Mouse (Mus musculus) C2C12 (cell line): ENCODE measurements at regions not wholly inside any gene's neighbourhood (a gene's known extent, or its start where the extent isn't known, plus 50 kb on each side); places are given as distances from the start of the nearest gene placed in this dataset.

Source experiments
- H3K27me3 ChIP-seq: one replicate; pipeline ENCODE4 v1.6.1; 2011; ENCODE audit not compliant: control insufficient read depth, insufficient read depth, insufficient read length
- H3K36me3 ChIP-seq: one replicate; pipeline ENCODE4 v1.6.1; 2011; ENCODE audit not compliant: control insufficient read depth, insufficient read depth
- H3K4me3 ChIP-seq: one replicate; pipeline ENCODE4 v1.5.1; 2011; ENCODE audit warnings: mild to moderate bottlenecking, control low read depth; ENCODE audit not compliant: poor library complexity, insufficient read depth, severe bottlenecking
- H3K79me2 ChIP-seq: one replicate; pipeline ENCODE4 v1.6.1; 2011; ENCODE audit not compliant: control insufficient read depth, insufficient read depth
- H3K79me3 ChIP-seq: one replicate; pipeline ENCODE4 v1.6.1; 2011; ENCODE audit warnings: low read depth, control low read depth
- H3ac ChIP-seq: one replicate; pipeline ENCODE3; 2011; ENCODE audit warnings: low read depth; ENCODE audit not compliant: control insufficient read depth, insufficient read length
- CEBPB ChIP-seq: IDR thresholded peaks from one replicate; pipeline ENCODE4 v1.6.1; 2011; ENCODE audit warnings: low read depth, mild to moderate bottlenecking, control low read depth, moderate library complexity
- CTCF ChIP-seq: IDR thresholded peaks from one replicate; pipeline ENCODE4 v1.5.1; 2011; ENCODE audit not compliant: control insufficient read depth, insufficient read depth, insufficient read length
- FOSL1 ChIP-seq: IDR thresholded peaks from one replicate; pipeline ENCODE4 v1.8.0; 2011; ENCODE audit warnings: mild to moderate bottlenecking, low read length; ENCODE audit not compliant: poor library complexity, insufficient read depth, severe bottlenecking
- MAX ChIP-seq: IDR thresholded peaks from one replicate; pipeline ENCODE4 v1.6.1; 2011; ENCODE audit warnings: mild to moderate bottlenecking, control low read depth
- MYOD1 ChIP-seq: IDR thresholded peaks from one replicate; pipeline ENCODE4 v1.6.1; 2011; ENCODE audit warnings: low read depth; ENCODE audit not compliant: control insufficient read depth, insufficient read length
- MYOG ChIP-seq: IDR thresholded peaks from one replicate; pipeline ENCODE4 v1.6.1; 2011; ENCODE audit not compliant: control insufficient read depth, insufficient read length; ENCODE audit errors: extremely low read depth
- USF1 ChIP-seq: IDR thresholded peaks from one replicate; pipeline ENCODE4 v1.6.1; 2011; ENCODE audit warnings: low read depth, mild to moderate bottlenecking, control low read depth, moderate library complexity

GRCm38 (mm10) chr8:109155489-109155888 is 338.3 kb upstream of the Pmfbp1 start:
- Histone ChIP-seq H3K36me3 (no peaks in the 10 kb centered on the region), H3K79me3 (no peaks in the 10 kb centered on the region), H3ac (no peak overlapping the region), H3K79me2 (no peaks in the 10 kb centered on the region), H3K4me3 (no peak overlapping the region), H3K27me3 (no peaks in the 10 kb centered on the region)
- TF ChIP-seq MAX (peak; percentile 31), MYOG (no peak), FOSL1 (peak; percentile 48), CEBPB (peak; percentile 64), MYOD1 (peak; percentile 8), CTCF (no peak), USF1 (no peak)

GRCm38 (mm10) chr8:109156016-109156415 is 337.8 kb upstream of the Pmfbp1 start:
- Histone ChIP-seq H3ac (no peak overlapping the region), H3K79me3 (no peaks in the 10 kb centered on the region), H3K4me3 (no peak overlapping the region), H3K27me3 (no peaks in the 10 kb centered on the region), H3K79me2 (no peaks in the 10 kb centered on the region), H3K36me3 (no peaks in the 10 kb centered on the region)
- TF ChIP-seq USF1: no peak
- TF ChIP-seq CTCF: no peak
- no peak for TF ChIP-seq MYOD1
- TF ChIP-seq MAX: no peak
- no peak for TF ChIP-seq CEBPB
- TF ChIP-seq FOSL1: no peak
- no peak for TF ChIP-seq MYOG

GRCm38 (mm10) chr8:109172701-109173100 is 321.1 kb upstream of the Pmfbp1 start:
- Histone ChIP-seq H3K4me3 (no peak overlapping the region), H3ac (no peak overlapping the region), H3K79me3 (no peaks in the 10 kb centered on the region), H3K36me3 (no peaks in the 10 kb centered on the region), H3K27me3 (no peaks in the 10 kb centered on the region), H3K79me2 (no peaks in the 10 kb centered on the region)
- TF ChIP-seq CTCF (no peak), MYOD1 (no peak), MAX (no peak), FOSL1 (no peak), CEBPB (no peak), USF1 (no peak), MYOG (no peak)

GRCm38 (mm10) chr8:109185558-109186198 is 308.1 kb upstream of the Pmfbp1 start:
- Histone ChIP-seq H3K79me2 (no peaks in the 10 kb centered on the region), H3K79me3 (no peaks in the 10 kb centered on the region), H3K27me3 (no peaks in the 10 kb centered on the region), H3K36me3 (no peaks in the 10 kb centered on the region), H3K4me3 (no peak overlapping the region), H3ac (no peak overlapping the region)
- TF ChIP-seq MAX (no peak), CTCF (peak; percentile 77)

GRCm38 (mm10) chr8:109187617-109188016 is 306.2 kb upstream of the Pmfbp1 start:
- H3K79me3 ChIP-seq: no peaks in the 10 kb centered on the region
- H3K27me3 ChIP-seq: no peaks in the 10 kb centered on the region
- H3K4me3 ChIP-seq: no peak overlapping the region
- no peaks in the 10 kb centered on the region for H3K79me2 ChIP-seq
- no peaks in the 10 kb centered on the region for H3K36me3 ChIP-seq
- no peak overlapping the region for H3ac ChIP-seq
- TF ChIP-seq FOSL1: no peak
- no peak for TF ChIP-seq CEBPB
- TF ChIP-seq USF1: no peak

- Histone ChIP-seq H3K4me3 (no peak overlapping the region), H3K36me3 (no peaks in the 10 kb centered on the region), H3K79me2 (no peaks in the 10 kb centered on the region), H3K79me3 (no peaks in the 10 kb centered on the region), H3ac (no peak overlapping the region), H3K27me3 (peaks cover 17% of the 10 kb centered on the region)
- TF ChIP-seq MYOG (no peak), MYOD1 (no peak), USF1 (no peak), CEBPB (no peak), MAX (no peak)
Observed at GRCm38 (mm10) chr8:109214247-109214646, 279.6 kb upstream of the Pmfbp1 start.
